Comparison of ENCODE assay signal across 8 mouse cellular contexts in the genomic region with DNA sequence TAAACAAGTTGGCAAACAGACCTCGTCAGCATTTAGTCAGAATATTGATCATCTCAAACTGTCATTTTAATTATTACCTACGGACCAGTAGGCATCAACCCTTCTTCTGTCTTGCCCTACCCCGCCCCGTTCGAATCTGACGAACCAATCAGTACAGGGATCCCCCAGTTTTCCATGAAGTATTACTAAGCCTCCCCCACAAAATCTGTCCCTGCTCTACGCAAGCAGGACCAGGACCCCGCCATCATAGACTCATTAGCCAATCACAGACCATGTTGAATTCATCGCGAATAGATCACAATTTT. TPM values are rescaled to one million over a fixed set of nuclear protein-coding genes. Genes with fewer than 3 reads are reported as not detected.
DNase-seq lines count a peak whose midpoint lies in the region; ATAC-seq and TF ChIP-seq lines count a peak whose summit lies in the region.

A gene (minus strand): TSS at position 94 of the 305 bp plus-strand sequence.

- no peaks in the 10 kb centered on the region; the same call in 1 of the 2 replicates for H3K4me1 ChIP-seq in lung, adult 2 months (ENCODE audit: control insufficient read depth, insufficient read depth, low read length)
- H3K4me1 ChIP-seq in bone marrow macrophage, adult 2 months (ENCODE audit: control insufficient read depth, insufficient read depth, low read length): peaks cover 6% of the 10 kb centered on the region
- H3K4me1 ChIP-seq in intestine, embryonic 15.5 days (replicated peaks): no peaks in the 10 kb centered on the region
- no peaks in the 10 kb centered on the region for H3K4me1 ChIP-seq in limb, embryonic 15.5 days
- H3K4me1 ChIP-seq in neural tube, embryonic 13.5 days (replicated peaks): peaks cover 8% of the 10 kb centered on the region

- H3K9me3 ChIP-seq in intestine, embryonic 15.5 days: no peaks in the 10 kb centered on the region
- H3K9me3 ChIP-seq in limb, embryonic 15.5 days: no peaks in the 10 kb centered on the region
- no peaks in the 10 kb centered on the region for H3K9me3 ChIP-seq in neural tube, embryonic 13.5 days

- no peaks in the 10 kb centered on the region for H3K36me3 ChIP-seq in intestine, embryonic 15.5 days
- H3K36me3 ChIP-seq in limb, embryonic 15.5 days: no peaks in the 10 kb centered on the region
- 0 out of 2 replicates have a peak, but pooled peaks cover under 1% of the 10 kb centered on the region for H3K36me3 ChIP-seq in neural tube, embryonic 13.5 days

- 40% methylated on average over 10 of the region's 10 CpGs for WGBS in lung, adult 2 months
- 22% methylated on average over 10 of the region's 10 CpGs for WGBS in intestine, embryonic 15.5 days
- WGBS in limb, embryonic 15.5 days: 29% methylated on average over 10 of the region's 10 CpGs
- WGBS in neural tube, embryonic 13.5 days: 22% methylated on average over 10 of the region's 10 CpGs

- H3K4me3 ChIP-seq in lung, adult 2 months (replicated peaks; ENCODE audit: extremely low read depth, low read depth, low read length): peak within 1 kb of the TSS; percentile 94
- H3K4me3 ChIP-seq in bone marrow macrophage, adult 2 months (ENCODE audit: insufficient read depth, low read length): peak within 1 kb of the TSS; percentile 87
- peak within 1 kb of the TSS; percentile 56 for H3K4me3 ChIP-seq in intestine, embryonic 15.5 days (replicated peaks)
- peak within 1 kb of the TSS; percentile 55 for H3K4me3 ChIP-seq in limb, embryonic 15.5 days
- peak within 1 kb of the TSS; percentile 53 for H3K4me3 ChIP-seq in neural tube, embryonic 13.5 days

- no peak for DNase-seq in lung, adult 2 months
- DNase-seq in lung, postnatal 14 days: no peak
- no peak for DNase-seq in natural killer cell, adult 2 months (ENCODE audit: low spot score in 2 of 2)

- no peaks in the 10 kb centered on the region for H3K27me3 ChIP-seq in intestine, embryonic 15.5 days (replicated peaks)
- H3K27me3 ChIP-seq in limb, embryonic 15.5 days: no peaks in the 10 kb centered on the region
- H3K27me3 ChIP-seq in neural tube, embryonic 13.5 days: no peaks in the 10 kb centered on the region

- H3K9ac ChIP-seq in intestine, embryonic 15.5 days: peak within 1 kb of the TSS; percentile 62
- peak within 1 kb of the TSS; percentile 55 for H3K9ac ChIP-seq in limb, embryonic 15.5 days
- peak within 1 kb of the TSS; percentile 70 for H3K9ac ChIP-seq in neural tube, embryonic 13.5 days

- H3K4me2 ChIP-seq in intestine, embryonic 15.5 days (replicated peaks): peak within 1 kb of the TSS; percentile 61
- H3K4me2 ChIP-seq in limb, embryonic 15.5 days: peak within 1 kb of the TSS; percentile 54
- peak within 1 kb of the TSS; percentile 58 for H3K4me2 ChIP-seq in neural tube, embryonic 13.5 days

- peak within 1 kb of the TSS; percentile 49 for H3K27ac ChIP-seq in bone marrow macrophage, adult 2 months (ENCODE audit: insufficient read depth, low read depth, low read length)
- peak within 1 kb of the TSS; percentile 58 for H3K27ac ChIP-seq in intestine, embryonic 15.5 days
- H3K27ac ChIP-seq in limb, embryonic 15.5 days: peak within 1 kb of the TSS; percentile 43
- peak within 1 kb of the TSS; percentile 83 for H3K27ac ChIP-seq in neural tube, embryonic 13.5 days (replicated peaks)

- ATAC-seq in granulocyte monocyte progenitor cell, adult 5-6 weeks (replicated peaks; ENCODE audit: poor library complexity, severe bottlenecking): peak; percentile 58
- peak; percentile 22; the same call in 1 of the 2 replicates for ATAC-seq in intestine, embryonic 15.5 days
- no peak for ATAC-seq in limb, embryonic 15.5 days (ENCODE audit: insufficient number of reproducible peaks, low FRiP score, low TSS enrichment, low read depth)
- ATAC-seq in neural tube, embryonic 13.5 days (ENCODE audit: low read depth): peak; percentile 71

- TF ChIP-seq POLR2A in lung, adult 2 months (IDR thresholded peaks at IDR 0.05; ENCODE audit: borderline replicate concordance, extremely low read depth, low read depth, low read length): no peak
- no peak for TF ChIP-seq POLR2A in bone marrow macrophage, adult 2 months (IDR thresholded peaks at IDR 0.05; ENCODE audit: borderline replicate concordance, low read depth, low read length)

- no peak for TF ChIP-seq CTCF in lung, adult 2 months (IDR thresholded peaks at IDR 0.05; ENCODE audit: insufficient read depth, low read length)
- no peak for TF ChIP-seq CTCF in bone marrow macrophage, adult 2 months (IDR thresholded peaks at IDR 0.05; ENCODE audit: low read depth, low read length)

RNA-seq across cellular contexts. Expression of the gene that starts here (rescaled TPM):
- 104 and 106 TPM in 2 replicates for polyA plus RNA-seq in lung, adult 2 months (2012; rRNA removed)
- 70.9 and 95.1 TPM in 2 replicates for polyA plus RNA-seq in bone marrow macrophage, adult 2 months (2012; ENCODE audit: insufficient read depth, insufficient read length, missing spikeins)
- 69.1 and 79.2 TPM in 2 replicates for total RNA-seq in granulocyte monocyte progenitor cell, adult 5-6 weeks (2014; fragmentation: Nextera tagmentation)
- total RNA-seq in granulocyte monocyte progenitor cell, adult 5-6 weeks (2017): 67.8 and 107 TPM in 2 replicates
- polyA plus RNA-seq in intestine, embryonic 15.5 days (2015; fragmentation: Nextera tagmentation; extraction: Ambion mirVana): 83.7 and 85.1 TPM in 2 replicates
- 43.0 and 44.6 TPM in 2 replicates for polyA plus RNA-seq in limb, embryonic 15.5 days (2015; fragmentation: Nextera tagmentation; extraction: Ambion mirVana)
- polyA plus RNA-seq in neural tube, embryonic 13.5 days (2015; fragmentation: Nextera tagmentation; extraction: Ambion mirVana): 27.2 and 35.5 TPM in 2 replicates
